Mouse (Mus musculus) hindbrain, embryonic 14.5 days (tissue): ENCODE measurements around the gene Cdkn2d. TPM values are rescaled to one million over a fixed set of nuclear protein-coding genes. Genes with fewer than 3 reads are reported as not detected.
"Not testable (repeated sequence)": the region's sequence is repeated elsewhere in the genome, so short reads cannot be mapped to it uniquely, and the experiment has no call there.

ENCODE experiments used
- ATAC-seq: fragments of 200-750 bp; cut with Nextera tagmentation; 2 replicates; pipeline ENCODE4 v1.8.0; 2017; ENCODE audit warnings: moderate number of reproducible peaks, mild to moderate bottlenecking, moderate TSS enrichment, moderate library complexity; ENCODE audit not compliant: low FRiP score
- DNase-seq: peaks from one replicate; pipeline ENCODE4 v3.0.0-alpha.2; 2015; ENCODE audit warnings: low spot score
- H3K27ac ChIP-seq: fragments of 300-500 bp; sonication (generic); 2 replicates; pipeline ENCODE4 v1.5.1; 2014; ENCODE audit warnings: mild to moderate bottlenecking, moderate library complexity
- H3K27me3 ChIP-seq: fragments of 300-500 bp; sonication (generic); 2 replicates; pipeline ENCODE4 v1.6.1; 2014; ENCODE audit warnings: mild to moderate bottlenecking, low read length, mixed read lengths; ENCODE audit not compliant: control insufficient read depth, insufficient read depth
- H3K36me3 ChIP-seq: fragments of 300-500 bp; sonication (generic); replicated peaks from 2 replicates; pipeline ENCODE4 v1.6.1; 2014; ENCODE audit not compliant: control insufficient read depth, insufficient read depth
- H3K4me1 ChIP-seq: fragments of 300-500 bp; sonication (generic); replicated peaks from 2 replicates; pipeline ENCODE4 v1.6.1; 2014; ENCODE audit warnings: antibody characterized with exemption, low read length, mixed read lengths; ENCODE audit not compliant: control insufficient read depth, insufficient read depth
- H3K4me2 ChIP-seq: fragments of 300-500 bp; sonication (generic); replicated peaks from 2 replicates; pipeline ENCODE4 v1.6.1; 2014; ENCODE audit warnings: mild to moderate bottlenecking, moderate library complexity
- H3K4me3 ChIP-seq: fragments of 300-500 bp; sonication (generic); replicated peaks from 2 replicates; pipeline ENCODE4 v1.5.1; 2014; ENCODE audit warnings: mild to moderate bottlenecking, low read length
- H3K9ac ChIP-seq: fragments of 300-500 bp; sonication (generic); 2 replicates; pipeline ENCODE4 v1.6.1; 2014
- H3K9me3 ChIP-seq: fragments of 300-500 bp; sonication (generic); 2 replicates; pipeline ENCODE4 v1.6.1; 2016; ENCODE audit warnings: low read length; ENCODE audit not compliant: control insufficient read depth
- WGBS: fragments of 180-500 bp; shearing (Covaris S2); extraction: QIAGEN DNeasy Blood & Tissue Kit; methylation state at CpG from one replicate; pipeline ENCODE4 v1.1.7; 2014; 5-methylcytosine and 5-hydroxymethylcytosine counted together
- polyA plus RNA-seq: library from polyadenylated mRNA; unstranded; fragments of >200 nt; fragmentation: Nextera tagmentation; extraction: Ambion mirVana; gene quantifications from 2 replicates; pipeline ENCODE4 v1.2.1, GENCODE M21; 2014

Gene Cdkn2d
- polyA plus RNA-seq, 1 experiment from 2014 or later: 107 TPM

- ATAC-seq (no peak), DNase-seq (no peak)
- WGBS: 79% methylated on average over 6 of the region's 6 CpGs
- Histone ChIP-seq H3K4me1 (0 out of 2 replicates have a peak, but pooled peaks cover 3% of the 10 kb centered on the region), H3K9me3 (no peaks in the 10 kb centered on the region), H3K27me3 (no peaks in the 10 kb centered on the region), H3K4me2 (no peak overlapping the region), H3K4me3 (no peak overlapping the region), H3K9ac (no peak overlapping the region), H3K36me3 (no peaks in the 10 kb centered on the region), H3K27ac (no peak overlapping the region)
Measured at GRCm38 (mm10) chr9:21260491-21261040, 30.6 kb downstream of the Cdkn2d start.

- H3K9me3 ChIP-seq, H3K9ac ChIP-seq, H3K4me3 ChIP-seq, H3K27me3 ChIP-seq, ATAC-seq, H3K36me3 ChIP-seq, H3K4me2 ChIP-seq, DNase-seq, H3K4me1 ChIP-seq, H3K27ac ChIP-seq: not testable (repeated sequence)
- WGBS: 81% methylated on average over 4 of the region's 4 CpGs
Measured at GRCm38 (mm10) chr9:21256349-21256748, 34.9 kb downstream of the Cdkn2d start.

- Histone ChIP-seq H3K4me3 (no peak overlapping the region), H3K4me2 (no peak overlapping the region), H3K27ac (no peak overlapping the region), H3K27me3 (peaks cover 16% of the 10 kb centered on the region), H3K9me3 (no peaks in the 10 kb centered on the region), H3K9ac (no peak overlapping the region), H3K36me3 (no peaks in the 10 kb centered on the region), H3K4me1 (no peaks in the 10 kb centered on the region)
- DNase-seq (no peak), ATAC-seq (no peak)
Measured at GRCm38 (mm10) chr9:21254690-21255089, 36.5 kb downstream of the Cdkn2d start.

- DNase-seq (no peak), ATAC-seq (no peak)
- Histone ChIP-seq H3K36me3 (no peaks in the 10 kb centered on the region), H3K4me1 (peaks cover 5% of the 10 kb centered on the region; the same call in 1 of the 2 replicates), H3K4me3 (no peak overlapping the region), H3K9ac (no peak overlapping the region), H3K27me3 (peaks cover 47% of the 10 kb centered on the region), H3K4me2 (no peak overlapping the region), H3K27ac (no peak overlapping the region), H3K9me3 (no peaks in the 10 kb centered on the region)
- 73% methylated on average over 13 of the region's 13 CpGs for WGBS
Measured at GRCm38 (mm10) chr9:21251116-21251735, 40.0 kb downstream of the Cdkn2d start.

- Histone ChIP-seq H3K4me2 (no peak overlapping the region), H3K27ac (no peak overlapping the region), H3K27me3 (peaks cover 54% of the 10 kb centered on the region), H3K4me3 (no peak overlapping the region), H3K9me3 (no peaks in the 10 kb centered on the region), H3K4me1 (peaks cover 5% of the 10 kb centered on the region; the same call in 1 of the 2 replicates), H3K36me3 (no peaks in the 10 kb centered on the region), H3K9ac (no peak overlapping the region)
- WGBS: 50% methylated on average over 2 of the region's 2 CpGs
- ATAC-seq: no peak
- no peak for DNase-seq
Measured at GRCm38 (mm10) chr9:21250509-21250908, 40.7 kb downstream of the Cdkn2d start.

GRCm38 (mm10) chr9:21249629-21250508, 41.3 kb downstream of the Cdkn2d start:
- 38% methylated on average over 17 of the region's 17 CpGs for WGBS
- Histone ChIP-seq H3K27me3 (peaks cover 60% of the 10 kb centered on the region), H3K4me1 (peaks cover 5% of the 10 kb centered on the region; the same call in 1 of the 2 replicates), H3K4me2 (no peak overlapping the region), H3K4me3 (no peak overlapping the region), H3K36me3 (no peaks in the 10 kb centered on the region), H3K27ac (no peak overlapping the region), H3K9me3 (no peaks in the 10 kb centered on the region), H3K9ac (no peak overlapping the region)
- ATAC-seq: no peak
- no peak for DNase-seq

GRCm38 (mm10) chr9:21248326-21248725, 42.9 kb downstream of the Cdkn2d start, which contains the start of gene S1pr5:
Gene S1pr5, minus strand, starts transcription at chr9:21248443.
- ATAC-seq (no peak), DNase-seq (no peak)
- no peaks in the 10 kb centered on the region for H3K36me3 ChIP-seq
- H3K4me1 ChIP-seq: peaks cover 15% of the 10 kb centered on the region; the same call in 1 of the 2 replicates
- H3K9me3 ChIP-seq: no peaks in the 10 kb centered on the region
- H3K4me3 ChIP-seq: no peak within 1 kb of the TSS
- no peak within 1 kb of the TSS for H3K4me2 ChIP-seq
- 2% methylated on average over 30 of the region's 30 CpGs for WGBS
- no peak within 1 kb of the TSS for H3K27ac ChIP-seq
- no peak within 1 kb of the TSS for H3K9ac ChIP-seq
- H3K27me3 ChIP-seq: peaks cover 75% of the 10 kb centered on the region

- Histone ChIP-seq H3K36me3 (no peaks in the 10 kb centered on the region), H3K9me3 (no peaks in the 10 kb centered on the region), H3K27me3 (peaks cover 89% of the 10 kb centered on the region), H3K27ac (no peak overlapping the region), H3K4me2 (no peak overlapping the region), H3K4me3 (no peak overlapping the region), H3K9ac (no peak overlapping the region), H3K4me1 (peaks cover 15% of the 10 kb centered on the region; the same call in 1 of the 2 replicates)
- ATAC-seq: no peak
- 75% methylated on average over 1 of the region's 1 CpGs for WGBS
- DNase-seq: no peak
Measured at GRCm38 (mm10) chr9:21246342-21246741, 44.9 kb downstream of the Cdkn2d start.

- DNase-seq: no peak
- peak overlapping the region; percentile 61 for H3K9ac ChIP-seq
- H3K4me2 ChIP-seq: peak overlapping the region; percentile 83
- no peaks in the 10 kb centered on the region for H3K36me3 ChIP-seq
- no peaks in the 10 kb centered on the region for H3K9me3 ChIP-seq
- peaks cover 77% of the 10 kb centered on the region for H3K27me3 ChIP-seq
- peak overlapping the region; percentile 57; the same call in 1 of the 2 replicates for H3K27ac ChIP-seq
- H3K4me1 ChIP-seq: peaks cover 15% of the 10 kb centered on the region; the same call in 1 of the 2 replicates
- 2% methylated on average over 16 of the region's 16 CpGs for WGBS
- peak overlapping the region; percentile 44 for H3K4me3 ChIP-seq
- ATAC-seq: 0 out of 2 replicates have a peak, but pooled peaks have one; percentile 1
Measured at GRCm38 (mm10) chr9:21245113-21245487, 46.1 kb downstream of the Cdkn2d start.
